Mouse (Mus musculus) lung, embryonic 14.5 days (tissue): ENCODE data around the gene Gle1. TPM values are rescaled to one million over a fixed set of nuclear protein-coding genes. Genes with fewer than 3 reads are reported as not detected.
A peak's percentile ranks its signal among the peaks of the same experiment; 100 is the strongest.

ENCODE experiments used
- ATAC-seq: fragments of 200-750 bp; cut with Nextera tagmentation; 2 replicates; pipeline ENCODE4 v1.8.0; 2017; ENCODE audit warnings: mild to moderate bottlenecking, moderate TSS enrichment, moderate library complexity; ENCODE audit not compliant: insufficient read depth
- DNase-seq: peaks from one replicate; pipeline ENCODE4 v3.0.0-alpha.2; 2015
- H3K27ac ChIP-seq: fragments of 300-500 bp; sonication (generic); 2 replicates; pipeline ENCODE4 v1.5.1; 2014; ENCODE audit warnings: low read depth, mild to moderate bottlenecking, moderate library complexity
- H3K27me3 ChIP-seq: fragments of 300-500 bp; sonication (generic); 2 replicates; pipeline ENCODE4 v1.6.1; 2014; ENCODE audit warnings: low read length, control low read depth; ENCODE audit not compliant: insufficient read depth
- H3K36me3 ChIP-seq: fragments of 300-500 bp; sonication (generic); 2 replicates; pipeline ENCODE4 v1.6.1; 2014; ENCODE audit warnings: control low read depth; ENCODE audit not compliant: insufficient read depth
- H3K4me1 ChIP-seq: fragments of 300-500 bp; sonication (generic); 2 replicates; pipeline ENCODE4 v1.6.1; 2014; ENCODE audit warnings: antibody characterized with exemption, control low read depth; ENCODE audit not compliant: insufficient read depth
- H3K4me2 ChIP-seq: fragments of 300-500 bp; sonication (generic); 2 replicates; pipeline ENCODE4 v1.6.1; 2014; ENCODE audit warnings: mild to moderate bottlenecking
- H3K4me3 ChIP-seq: fragments of 300-500 bp; sonication (generic); 2 replicates; pipeline ENCODE4 v1.5.1; 2014; ENCODE audit warnings: low read depth, low read length
- H3K9ac ChIP-seq: fragments of 300-500 bp; sonication (generic); 2 replicates; pipeline ENCODE4 v1.6.1; 2014
- H3K9me3 ChIP-seq: fragments of 300-500 bp; sonication (generic); 2 replicates; pipeline ENCODE4 v1.6.1; 2016; ENCODE audit warnings: low read depth, low read length, control low read depth
- CTCF ChIP-seq: IDR thresholded peaks from 2 replicates; pipeline ENCODE4 v1.5.1; 2016; ENCODE audit warnings: antibody characterized with exemption, low read depth
- WGBS: fragments of 180-500 bp; shearing (Covaris S2); extraction: QIAGEN DNeasy Blood & Tissue Kit; methylation state at CpG from one replicate; pipeline ENCODE4 v1.1.7; 2014; 5-methylcytosine and 5-hydroxymethylcytosine counted together
- polyA plus RNA-seq: library from polyadenylated mRNA; unstranded; fragments of >200 nt; fragmentation: Nextera tagmentation; extraction: Ambion mirVana; gene quantifications from 2 replicates; pipeline ENCODE4 v1.2.1, GENCODE M21; 2014

Gle1 gene
- polyA plus RNA-seq, 1 experiment from 2014 or later, result 64.0 TPM

GRCm38 (mm10) chr2:29964354-29965249, 29.4 kb downstream of the Gle1 start:
- 12% methylated on average over 10 of the region's 10 CpGs for WGBS
- Histone ChIP-seq H3K36me3 (peaks cover 16% of the 10 kb centered on the region), H3K9me3 (no peaks in the 10 kb centered on the region), H3K4me2 (peak overlapping the region; percentile 66), H3K4me1 (peaks cover 15% of the 10 kb centered on the region), H3K27me3 (no peaks in the 10 kb centered on the region), H3K4me3 (peak overlapping the region; percentile 94), H3K27ac (peak overlapping the region; percentile 95), H3K9ac (peak overlapping the region; percentile 94)
- no peak for TF ChIP-seq CTCF
- ATAC-seq (no peak), DNase-seq (peak; percentile 74)

DNA sequence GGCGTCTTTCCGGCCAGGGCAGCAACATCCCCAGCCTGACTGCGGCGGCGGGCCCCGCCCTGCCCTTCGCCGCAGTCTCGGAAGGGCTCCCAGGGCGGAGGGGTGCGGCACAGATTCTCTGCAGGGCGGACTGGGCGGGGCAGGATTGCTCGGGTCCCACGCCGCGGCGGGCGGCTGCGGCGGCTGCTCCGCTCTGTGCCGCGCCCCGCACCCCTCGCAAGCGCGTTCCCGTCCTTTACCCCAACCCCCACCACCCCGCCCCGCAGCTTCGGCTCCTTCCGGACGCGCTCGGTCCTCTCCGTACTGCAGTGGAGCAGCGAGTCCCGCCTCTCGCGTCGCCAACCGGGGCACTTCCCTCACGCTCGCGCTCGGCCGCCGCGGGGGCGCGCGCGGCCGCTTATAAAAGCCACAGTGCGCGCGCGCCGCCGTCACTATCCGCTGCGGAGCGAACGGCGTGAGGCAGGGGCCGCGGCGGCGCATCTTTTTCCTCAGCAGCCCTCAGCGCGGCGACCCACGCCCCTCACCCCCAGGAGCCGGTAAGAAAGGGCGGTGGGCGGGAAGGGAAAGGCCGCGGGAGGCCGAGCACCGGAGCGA, 30.1 kb downstream of the Gle1 start, which contains the start of gene Sptan1:
Gene Sptan1 (plus strand): TSS at position 311 of the 594 bp plus-strand sequence.
- ATAC-seq (peak; percentile 99), DNase-seq (peak; percentile 97)
- H3K4me1 ChIP-seq, result peaks cover 15% of the 10 kb centered on the region
- peak within 1 kb of the TSS; percentile 95 for H3K27ac ChIP-seq
- H3K9ac ChIP-seq, result peak within 1 kb of the TSS; percentile 94
- H3K9me3 ChIP-seq, result no peaks in the 10 kb centered on the region
- H3K4me3 ChIP-seq, result peak within 1 kb of the TSS; percentile 94
- H3K4me2 ChIP-seq, result peak within 1 kb of the TSS; percentile 66
- peaks cover 19% of the 10 kb centered on the region for H3K36me3 ChIP-seq
- no peaks in the 10 kb centered on the region for H3K27me3 ChIP-seq
- TF ChIP-seq CTCF, result no peak
- WGBS, result under 1% methylated on average over 78 of the region's 82 CpGs

DNA sequence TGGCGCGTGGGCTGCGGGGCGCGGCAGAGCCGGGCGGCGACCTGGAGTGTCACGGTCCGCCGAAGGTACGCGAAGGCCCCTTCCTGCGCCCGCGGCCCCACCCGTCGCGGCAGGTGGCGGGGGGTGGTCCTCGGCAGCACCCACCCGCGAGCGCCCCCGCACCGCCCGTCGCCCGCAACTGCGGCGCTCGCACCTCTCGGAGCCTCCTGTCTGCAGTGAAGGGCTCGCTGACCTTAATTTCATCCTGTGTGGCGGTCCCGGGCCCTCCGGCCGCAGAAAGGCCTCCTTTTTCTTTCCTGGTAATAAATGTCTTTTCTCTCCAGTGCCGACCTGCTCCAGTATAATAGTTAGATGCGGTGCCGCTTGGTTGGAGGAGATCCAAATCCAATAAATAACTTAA, 30.7 kb downstream of the Gle1 start:
- Histone ChIP-seq H3K4me3 (peak overlapping the region; percentile 94), H3K36me3 (peaks cover 21% of the 10 kb centered on the region), H3K27ac (peak overlapping the region; percentile 95), H3K4me2 (peak overlapping the region; percentile 66), H3K9ac (peak overlapping the region; percentile 94), H3K9me3 (no peaks in the 10 kb centered on the region), H3K4me1 (peaks cover 15% of the 10 kb centered on the region), H3K27me3 (no peaks in the 10 kb centered on the region)
- peak; percentile 52 for DNase-seq
- TF ChIP-seq CTCF, result no peak
- ATAC-seq, result peak; percentile 11; the same call in 1 of the 2 replicates
- 0% methylated on average over 41 of the region's 41 CpGs for WGBS

GRCm38 (mm10) chr2:29966826-29967225, 31.6 kb downstream of the Gle1 start:
- 60% methylated on average over 2 of the region's 2 CpGs for WGBS
- Histone ChIP-seq H3K9ac (peak overlapping the region; percentile 94; the same call in 1 of the 2 replicates), H3K4me3 (peak overlapping the region; percentile 94), H3K9me3 (no peaks in the 10 kb centered on the region), H3K27me3 (no peaks in the 10 kb centered on the region), H3K4me1 (peaks cover 19% of the 10 kb centered on the region), H3K27ac (no peak overlapping the region), H3K4me2 (peak overlapping the region; percentile 66), H3K36me3 (peaks cover 21% of the 10 kb centered on the region)
- DNase-seq (peak; percentile 25), ATAC-seq (no peak)
- TF ChIP-seq CTCF, result no peak

DNA sequence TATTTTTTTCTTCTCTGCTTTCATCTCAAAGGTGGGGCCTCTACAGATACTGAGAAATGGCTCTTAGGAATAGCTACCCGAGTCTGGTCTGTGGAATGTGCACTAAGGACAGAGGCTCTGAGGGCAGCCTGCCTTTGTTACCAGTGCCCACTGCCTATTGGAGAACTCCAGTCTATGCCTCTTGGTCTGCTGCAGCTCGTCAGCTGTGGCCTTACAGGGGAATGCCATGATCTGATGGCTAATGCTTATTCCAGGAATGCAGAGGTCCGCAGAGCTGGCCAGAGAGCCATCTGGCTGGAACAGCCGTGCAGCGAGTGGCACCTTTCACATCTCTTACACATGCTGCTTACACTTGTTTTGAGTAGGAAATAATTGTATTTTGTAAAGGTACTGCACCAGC, 32.5 kb downstream of the Gle1 start:
- no peaks in the 10 kb centered on the region for H3K27me3 ChIP-seq
- H3K27ac ChIP-seq, result no peak overlapping the region
- H3K9me3 ChIP-seq, result no peaks in the 10 kb centered on the region
- WGBS, result 57% methylated on average over 5 of the region's 5 CpGs
- H3K9ac ChIP-seq, result peak overlapping the region; percentile 22; the same call in 1 of the 2 replicates
- peaks cover 21% of the 10 kb centered on the region for H3K36me3 ChIP-seq
- peaks cover 27% of the 10 kb centered on the region for H3K4me1 ChIP-seq
- peak overlapping the region; percentile 66 for H3K4me2 ChIP-seq
- H3K4me3 ChIP-seq, result no peak overlapping the region
- DNase-seq, result no peak
- TF ChIP-seq CTCF, result no peak
- ATAC-seq, result no peak

DNA sequence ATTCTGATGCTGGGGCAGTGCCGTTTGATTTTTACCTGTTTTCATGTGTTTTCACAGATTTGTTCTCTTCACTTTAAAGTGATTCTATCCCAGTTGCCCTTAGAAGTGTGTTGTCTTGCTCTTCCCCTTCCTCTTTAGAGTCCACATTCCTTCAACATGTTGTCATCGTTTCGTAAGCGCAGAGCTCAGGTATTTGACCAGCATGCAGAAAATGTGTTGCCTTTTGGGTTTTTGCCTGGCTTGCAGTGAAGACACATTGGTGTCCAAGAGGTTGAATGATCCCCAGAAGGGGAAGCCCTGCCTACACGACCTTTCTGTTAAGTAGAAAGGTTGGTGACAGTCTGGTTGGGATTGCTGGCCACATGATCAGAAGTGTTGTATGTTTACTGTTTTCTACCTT, 33.4 kb downstream of the Gle1 start:
- WGBS, result 58% methylated on average over 5 of the region's 5 CpGs
- Histone ChIP-seq H3K9me3 (no peaks in the 10 kb centered on the region), H3K27ac (no peak overlapping the region), H3K36me3 (peaks cover 21% of the 10 kb centered on the region), H3K4me1 (peaks cover 29% of the 10 kb centered on the region), H3K9ac (no peak overlapping the region), H3K4me3 (no peak overlapping the region), H3K27me3 (no peaks in the 10 kb centered on the region), H3K4me2 (0 out of 2 replicates have a peak overlapping the region, but pooled peaks have one; percentile 8)
- TF ChIP-seq CTCF, result no peak
- ATAC-seq, result no peak
- no peak for DNase-seq
